Mouse (Mus musculus) liver, postnatal 0 days (tissue): Measurements from ENCODE around the gene Lin9.
"Not testable (repeated sequence)": the region's sequence is repeated elsewhere in the genome, so short reads cannot be mapped to it uniquely, and the experiment has no call there.

Experiments
- CTCF ChIP-seq: sonication (generic); IDR thresholded peaks from 2 replicates; pipeline ENCODE4 v1.5.1; 2016; ENCODE audit warnings: antibody characterized with exemption, low read depth
- EP300 ChIP-seq: IDR thresholded peaks from 2 replicates; pipeline ENCODE4 v1.6.1; 2016; ENCODE audit warnings: antibody characterized with exemption, low read depth, mild to moderate bottlenecking

GRCm38 (mm10) chr1:180611842-180612241 lies 29.1 kb upstream of the Lin9 start:
- not testable (repeated sequence) for TF ChIP-seq CTCF, EP300
